Mouse (Mus musculus) kidney, adult 2 months (tissue): ENCODE results near the gene Mprip.

Experiments used
- CTCF ChIP-seq: fragments of 200-500 bp; conservative IDR thresholded peaks from 2 replicates; pipeline ENCODE4 v1.5.1; 2011; ENCODE audit warnings: low read depth, mild to moderate bottlenecking, control low read depth, low read length, moderate library complexity, mixed read lengths; ENCODE audit not compliant: insufficient read depth, insufficient read length
- POLR2A ChIP-seq: fragments of 200-500 bp; IDR thresholded peaks from one replicate; pipeline ENCODE4 v1.6.1; 2011; ENCODE audit warnings: low read depth, low read length, control low read depth

- TF ChIP-seq CTCF (no peak), POLR2A (peak; percentile 96)
These were observed 148.8 kb downstream of the Mprip start, which contains the start of gene Flcn for GRCm38 (mm10) chr11:59809670-59810474.
